Mouse (Mus musculus) layer of hippocampus, postnatal 25 days (tissue): ENCODE measurements around the gene Ercc8. TPM values are rescaled to one million over a fixed set of nuclear protein-coding genes. Genes with fewer than 3 reads are reported as not detected.

Source experiments
- DNase-seq, 2 experiments: peaks; one replicate each; pipeline ENCODE4 v3.0.0; 2022; ENCODE audit warnings: mixed read lengths in 2 of 2, low spot score in 1 of 2; ENCODE audit errors: extremely low spot score in 1 of 2
- total RNA-seq, 2 experiments: library from RNA; stranded (reverse); gene quantifications; 2 replicates each; pipeline ENCODE4 v1.2.3; 2021

Ercc8 gene
- total RNA-seq, 2 experiments from 2014 or later: 16.9 to 18.4 TPM

GRCm38 (mm10) chr13:108152650-108153372 lies 5.7 kb upstream of the Ercc8 start:
- DNase-seq: peak in 1 of 2 experiments; percentile 71

- DNase-seq: no peak
These were observed 1.4 kb upstream of the Ercc8 start for GRCm38 (mm10) chr13:108157156-108157555.

GRCm38 (mm10) chr13:108157732-108158464 lies 633 bp upstream of the Ercc8 start:
- DNase-seq: peak in 1 of 2 experiments; percentile 20

- no peak for DNase-seq
These were observed 677 bp downstream of the Ercc8 start for GRCm38 (mm10) chr13:108159241-108159575.

GRCm38 (mm10) chr13:108159963-108160362 lies 1.4 kb downstream of the Ercc8 start:
- DNase-seq: no peak

- DNase-seq: no peak
These were observed 5.4 kb downstream of the Ercc8 start for GRCm38 (mm10) chr13:108163912-108164311.

GRCm38 (mm10) chr13:108164621-108165020 lies 6.1 kb downstream of the Ercc8 start:
- DNase-seq: no peak

- DNase-seq: no peak
These were observed 11.5 kb downstream of the Ercc8 start for GRCm38 (mm10) chr13:108170002-108170401.

GRCm38 (mm10) chr13:108170511-108170910 lies 12.0 kb downstream of the Ercc8 start:
- no peak for DNase-seq

GRCm38 (mm10) chr13:108179618-108180017 lies 21.1 kb downstream of the Ercc8 start:
- DNase-seq: no peak

- DNase-seq: no peak
These were observed 22.3 kb downstream of the Ercc8 start for GRCm38 (mm10) chr13:108180821-108181220.

- DNase-seq: no peak
These were observed 26.3 kb downstream of the Ercc8 start for GRCm38 (mm10) chr13:108184743-108185255.

- DNase-seq: no peak
These were observed 27.0 kb downstream of the Ercc8 start for GRCm38 (mm10) chr13:108185530-108185929.

- DNase-seq: no peak
These were observed 29.5 kb downstream of the Ercc8 start for GRCm38 (mm10) chr13:108187994-108188393.

- DNase-seq: peak; percentile 33 to 59
These were observed 32.7 kb downstream of the Ercc8 start for GRCm38 (mm10) chr13:108191074-108191720.

- DNase-seq: no peak
These were observed 36.9 kb downstream of the Ercc8 start for GRCm38 (mm10) chr13:108195474-108195873.

GRCm38 (mm10) chr13:108204857-108205256 lies 46.3 kb downstream of the Ercc8 start:
- DNase-seq: no peak

GRCm38 (mm10) chr13:108207447-108207846 lies 48.9 kb downstream of the Ercc8 start:
- no peak for DNase-seq

- DNase-seq: no peak
These were observed 49.6 kb downstream of the Ercc8 start for GRCm38 (mm10) chr13:108208090-108208489.

GRCm38 (mm10) chr13:108210960-108211359 lies 52.4 kb downstream of the Ercc8 start:
- DNase-seq: no peak

- no peak for DNase-seq
These were observed 54.0 kb downstream of the Ercc8 start for GRCm38 (mm10) chr13:108212397-108213018.
